13 mouse cellular contexts compared by ENCODE assay signal in the genomic region with DNA sequence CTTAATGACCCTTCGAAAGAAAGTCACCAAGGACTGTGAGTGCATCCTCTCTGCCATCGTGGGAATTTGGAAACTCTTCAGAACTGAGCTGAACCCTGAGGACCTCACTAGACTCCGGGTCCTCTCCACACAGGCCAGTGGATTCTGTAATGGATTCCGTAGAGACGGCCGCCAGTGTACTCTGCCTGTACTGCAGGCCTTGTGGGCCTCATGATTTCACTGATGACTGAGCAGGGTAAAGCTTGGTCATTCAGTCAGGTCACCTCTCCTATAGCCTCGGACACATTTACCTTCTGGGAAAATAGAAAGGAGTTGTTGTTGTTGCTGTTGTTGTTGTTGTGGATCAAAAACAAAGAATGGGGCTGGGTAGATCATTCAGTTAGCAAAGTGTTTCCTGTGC.
"Had no signal": no experiment of that assay in that cellular context is flagged by ENCODE, and none has a peak within 500 bp of the region (broad histone marks: within the 10 kb centered on the region; RNA-seq: fewer than 3 reads in every experiment).

No protein-coding gene starts in this region.

- H3K4me1 ChIP-seq: midbrain, embryonic 12.5 days; neural tube, embryonic 12.5 days; stomach, embryonic 15.5 days had no signal

- H3K27ac ChIP-seq: liver, embryonic 14.5 days; midbrain, embryonic 12.5 days; neural tube, embryonic 12.5 days; stomach, embryonic 15.5 days had no signal

- DNase-seq: lung, adult 18-20 months; lung, embryonic 14.5 days; lung, postnatal 10 days; lung, postnatal 4 days; midbrain, embryonic 14.5 days; right cerebral cortex, postnatal 14 days; thymus, adult 18-20 months; thymus, postnatal 14 days; thymus, postnatal 36 days had no signal

- H3K27me3 ChIP-seq: midbrain, embryonic 12.5 days; neural tube, embryonic 12.5 days; stomach, embryonic 15.5 days had no signal

- H3K9ac ChIP-seq: liver, embryonic 14.5 days; lung, embryonic 14.5 days; midbrain, embryonic 12.5 days; neural tube, embryonic 12.5 days; stomach, embryonic 15.5 days had no signal

- H3K9me3 ChIP-seq: midbrain, embryonic 12.5 days; neural tube, embryonic 12.5 days; stomach, embryonic 15.5 days had no signal

- H3K36me3 ChIP-seq: midbrain, embryonic 12.5 days; neural tube, embryonic 12.5 days; stomach, embryonic 15.5 days had no signal

- H3K4me3 ChIP-seq: midbrain, embryonic 12.5 days; neural tube, embryonic 12.5 days; stomach, embryonic 15.5 days had no signal

- H3K4me2 ChIP-seq: lung, embryonic 14.5 days; midbrain, embryonic 12.5 days; neural tube, embryonic 12.5 days; stomach, embryonic 15.5 days had no signal
